Mouse (Mus musculus) kidney, postnatal 0 days (tissue): ENCODE results near the gene Sult1b1. TPM values are rescaled to one million over a fixed set of nuclear protein-coding genes. Genes with fewer than 3 reads are reported as not detected.

Experiments
- ATAC-seq: fragments of 200-750 bp; cut with Nextera tagmentation; replicated peaks from 2 replicates; pipeline ENCODE4 v1.8.0; 2017; ENCODE audit warnings: low read depth, moderate number of reproducible peaks, moderate TSS enrichment, moderate library complexity; ENCODE audit not compliant: low FRiP score
- DNase-seq: peaks from one replicate; pipeline ENCODE4 v3.0.0-alpha.2; 2016; ENCODE audit warnings: low spot score
- H3K27ac ChIP-seq: fragments of 300-500 bp; sonication (generic); 2 replicates; pipeline ENCODE4 v1.5.1; 2014; ENCODE audit warnings: mild to moderate bottlenecking
- H3K27me3 ChIP-seq: fragments of 300-500 bp; sonication (generic); 2 replicates; pipeline ENCODE4 v1.6.1; 2014; ENCODE audit warnings: low read length, mixed read lengths; ENCODE audit not compliant: insufficient read depth
- H3K36me3 ChIP-seq: fragments of 300-500 bp; sonication (generic); 2 replicates; pipeline ENCODE4 v1.6.1; 2014; ENCODE audit warnings: low read length, mixed read lengths; ENCODE audit not compliant: insufficient read depth
- H3K4me1 ChIP-seq: fragments of 300-500 bp; sonication (generic); replicated peaks from 2 replicates; pipeline ENCODE4 v1.6.1; 2014; ENCODE audit warnings: antibody characterized with exemption, low read length, mixed read lengths; ENCODE audit not compliant: insufficient read depth
- H3K4me2 ChIP-seq: fragments of 300-500 bp; sonication (generic); 2 replicates; pipeline ENCODE4 v1.6.1; 2014; ENCODE audit warnings: mild to moderate bottlenecking, low read length, moderate library complexity, mixed read lengths
- H3K4me3 ChIP-seq: fragments of 300-500 bp; sonication (generic); replicated peaks from 2 replicates; pipeline ENCODE4 v1.5.1; 2014; ENCODE audit warnings: low read depth, low read length
- H3K9ac ChIP-seq: fragments of 300-500 bp; sonication (generic); 2 replicates; pipeline ENCODE4 v1.6.1; 2014; ENCODE audit warnings: low read depth, low read length
- H3K9me3 ChIP-seq: fragments of 300-500 bp; sonication (generic); replicated peaks from 2 replicates; pipeline ENCODE4 v1.6.1; 2016; ENCODE audit warnings: low read length, inconsistent platforms, mixed read lengths
- CTCF ChIP-seq: IDR thresholded peaks from 2 replicates; pipeline ENCODE4 v1.5.1; 2016; ENCODE audit warnings: antibody characterized with exemption, low read depth, mild to moderate bottlenecking, moderate library complexity
- WGBS: fragments of 180-500 bp; shearing (Covaris S2); extraction: QIAGEN DNeasy Blood & Tissue Kit; methylation state at CpG from one replicate; pipeline ENCODE4 v1.1.7; 2014; 5-methylcytosine and 5-hydroxymethylcytosine counted together
- polyA plus RNA-seq: library from polyadenylated mRNA; unstranded; fragments of >200 nt; fragmentation: Nextera tagmentation; extraction: Ambion mirVana; gene quantifications from 2 replicates; pipeline ENCODE4 v1.2.1, GENCODE M21; 2015

Sult1b1 gene
- polyA plus RNA-seq: 6.8 and 8.0 TPM in 2 replicates

- Histone ChIP-seq H3K4me2 (no peak within 1 kb of the TSS), H3K9me3 (no peaks in the 10 kb centered on the region), H3K4me1 (no peaks in the 10 kb centered on the region), H3K9ac (no peak within 1 kb of the TSS), H3K27ac (peak within 1 kb of the TSS; percentile 25; the same call in 1 of the 2 replicates), H3K36me3 (no peaks in the 10 kb centered on the region), H3K27me3 (no peaks in the 10 kb centered on the region), H3K4me3 (no peak within 1 kb of the TSS)
- DNase-seq (peak; percentile 79), ATAC-seq (no peak)
- no peak for TF ChIP-seq CTCF
- 60% methylated on average over 2 of the region's 2 CpGs for WGBS
Observed at GRCm38 (mm10) chr5:87538111-87538510, at the start of gene Sult1b1. TSS of gene Sult1b1 (minus strand) at chr5:87538195.

- Histone ChIP-seq H3K9me3 (no peaks in the 10 kb centered on the region), H3K36me3 (no peaks in the 10 kb centered on the region), H3K4me2 (no peak overlapping the region), H3K27me3 (no peaks in the 10 kb centered on the region), H3K4me1 (no peaks in the 10 kb centered on the region), H3K4me3 (no peak overlapping the region), H3K9ac (no peak overlapping the region), H3K27ac (no peak overlapping the region)
- DNase-seq: no peak
- ATAC-seq: no peak
- TF ChIP-seq CTCF: no peak
- whole genome bisulfite sequencing: 76% methylated on average over 1 of the region's 1 CpGs
Observed at GRCm38 (mm10) chr5:87580389-87580788, 42.4 kb upstream of the Sult1b1 start.

GRCm38 (mm10) chr5:87574174-87574573, 36.2 kb upstream of the Sult1b1 start:
- Histone ChIP-seq H3K36me3 (no peaks in the 10 kb centered on the region), H3K9ac (no peak overlapping the region), H3K27me3 (no peaks in the 10 kb centered on the region), H3K4me1 (no peaks in the 10 kb centered on the region), H3K4me2 (no peak overlapping the region), H3K9me3 (no peaks in the 10 kb centered on the region), H3K4me3 (no peak overlapping the region), H3K27ac (no peak overlapping the region)
- ATAC-seq (no peak), DNase-seq (peak; percentile 52)
- no peak for TF ChIP-seq CTCF
- 20% methylated on average over 1 of the region's 1 CpGs for WGBS

GRCm38 (mm10) chr5:87573490-87573889, 35.5 kb upstream of the Sult1b1 start:
- Histone ChIP-seq H3K4me2 (peak overlapping the region; percentile 6), H3K9ac (no peak overlapping the region), H3K27ac (peak overlapping the region; percentile 42), H3K4me1 (no peaks in the 10 kb centered on the region), H3K36me3 (no peaks in the 10 kb centered on the region), H3K4me3 (no peak overlapping the region), H3K27me3 (no peaks in the 10 kb centered on the region), H3K9me3 (no peaks in the 10 kb centered on the region)
- DNase-seq (peak; percentile 53), ATAC-seq (no peak)
- TF ChIP-seq CTCF: no peak
- WGBS: 33% methylated on average over 5 of the region's 5 CpGs

- H3K27me3 ChIP-seq: no peaks in the 10 kb centered on the region
- H3K4me3 ChIP-seq: no peak overlapping the region
- no peak for TF ChIP-seq CTCF
- DNase-seq: no peak
- no peaks in the 10 kb centered on the region for H3K9me3 ChIP-seq
- no peak overlapping the region for H3K9ac ChIP-seq
- H3K36me3 ChIP-seq: no peaks in the 10 kb centered on the region
- 69% methylated on average over 6 of the region's 6 CpGs for WGBS
- no peak overlapping the region for H3K27ac ChIP-seq
- no peaks in the 10 kb centered on the region for H3K4me1 ChIP-seq
- H3K4me2 ChIP-seq: no peak overlapping the region
- no peak for ATAC-seq
Observed at GRCm38 (mm10) chr5:87572781-87573180, 34.8 kb upstream of the Sult1b1 start.

- peak; percentile 79 for ATAC-seq
- H3K36me3 ChIP-seq: no peaks in the 10 kb centered on the region
- no peaks in the 10 kb centered on the region for H3K27me3 ChIP-seq
- H3K9ac ChIP-seq: no peak within 1 kb of the TSS
- no peak for TF ChIP-seq CTCF
- H3K4me1 ChIP-seq: no peaks in the 10 kb centered on the region
- no peak within 1 kb of the TSS for H3K4me2 ChIP-seq
- no peaks in the 10 kb centered on the region for H3K9me3 ChIP-seq
- 66% methylated on average over 5 of the region's 5 CpGs for WGBS
- DNase-seq: peak; percentile 24
- no peak within 1 kb of the TSS for H3K4me3 ChIP-seq
- H3K27ac ChIP-seq: no peak within 1 kb of the TSS
Observed at GRCm38 (mm10) chr5:87568845-87569244, 30.9 kb upstream of the Sult1b1 start, which contains the start of gene Sult1d1. TSS of gene Sult1d1 (minus strand) at chr5:87569027.

GRCm38 (mm10) chr5:87567306-87567705, 29.3 kb upstream of the Sult1b1 start:
- no peak overlapping the region for H3K4me3 ChIP-seq
- WGBS: 78% methylated on average over 1 of the region's 1 CpGs
- DNase-seq (no peak), ATAC-seq (peak; percentile 67; the same call in 1 of the 2 replicates)
- H3K9ac ChIP-seq: no peak overlapping the region
- H3K27ac ChIP-seq: no peak overlapping the region
- no peaks in the 10 kb centered on the region for H3K36me3 ChIP-seq
- H3K4me2 ChIP-seq: no peak overlapping the region
- TF ChIP-seq CTCF: no peak
- no peaks in the 10 kb centered on the region for H3K9me3 ChIP-seq
- no peaks in the 10 kb centered on the region for H3K4me1 ChIP-seq
- H3K27me3 ChIP-seq: no peaks in the 10 kb centered on the region
